Mouse (Mus musculus) kidney, embryonic 15.5 days (tissue): ENCODE results near the gene Ccdc103. TPM values are rescaled to one million over a fixed set of nuclear protein-coding genes. Genes with fewer than 3 reads are reported as not detected.
A peak's percentile ranks its signal among the peaks of the same experiment; 100 is the strongest.

Source experiments
- ATAC-seq: fragments of 200-750 bp; cut with Nextera tagmentation; replicated peaks from 2 replicates; pipeline ENCODE4 v1.8.0; 2017; ENCODE audit warnings: moderate TSS enrichment; ENCODE audit not compliant: low FRiP score
- H3K27ac ChIP-seq: fragments of 300-500 bp; sonication (generic); 2 replicates; pipeline ENCODE4 v1.5.1; 2015; ENCODE audit warnings: mild to moderate bottlenecking, inconsistent platforms
- H3K27me3 ChIP-seq: fragments of 300-500 bp; sonication (generic); 2 replicates; pipeline ENCODE4 v1.6.1; 2015; ENCODE audit warnings: inconsistent platforms
- H3K36me3 ChIP-seq: fragments of 300-500 bp; sonication (generic); 2 replicates; pipeline ENCODE4 v1.6.1; 2015; ENCODE audit warnings: inconsistent platforms
- H3K4me1 ChIP-seq: fragments of 300-500 bp; sonication (generic); 2 replicates; pipeline ENCODE4 v1.6.1; 2015; ENCODE audit warnings: inconsistent platforms
- H3K4me2 ChIP-seq: fragments of 300-500 bp; sonication (generic); 2 replicates; pipeline ENCODE4 v1.6.1; 2015; ENCODE audit warnings: moderate library complexity, mild to moderate bottlenecking, inconsistent platforms
- H3K4me3 ChIP-seq: fragments of 300-500 bp; sonication (generic); replicated peaks from 2 replicates; pipeline ENCODE4 v1.5.1; 2015; ENCODE audit warnings: mild to moderate bottlenecking, inconsistent platforms
- H3K9ac ChIP-seq: fragments of 300-500 bp; sonication (generic); 2 replicates; pipeline ENCODE4 v1.6.1; 2015; ENCODE audit warnings: mild to moderate bottlenecking, inconsistent platforms
- H3K9me3 ChIP-seq: fragments of 300-500 bp; sonication (generic); replicated peaks from 2 replicates; pipeline ENCODE4 v1.6.1; 2016; ENCODE audit warnings: inconsistent platforms
- WGBS: fragments of 180-500 bp; shearing (Covaris S2); methylation state at CpG from one replicate; pipeline ENCODE4 v1.1.7; 2015; ENCODE audit warnings: mixed read lengths; 5-methylcytosine and 5-hydroxymethylcytosine counted together
- polyA plus RNA-seq: library from polyadenylated mRNA; unstranded; fragments of >200 nt; fragmentation: Nextera tagmentation; extraction: Ambion mirVana; gene quantifications from 2 replicates; pipeline ENCODE4 v1.2.1, GENCODE M21; 2015

Gene Ccdc103
- polyA plus RNA-seq, 1 experiment from 2014 or later, result 1.7 TPM

- ATAC-seq, result 0 out of 2 replicates have a peak, but pooled peaks have one; percentile 37
- Histone ChIP-seq H3K36me3 (0 out of 2 replicates have a peak, but pooled peaks cover 6% of the 10 kb centered on the region), H3K4me3 (peak overlapping the region; percentile 87), H3K27ac (peak overlapping the region; percentile 97), H3K9ac (peak overlapping the region; percentile 55), H3K4me2 (peak overlapping the region; percentile 71), H3K4me1 (peaks cover 33% of the 10 kb centered on the region), H3K9me3 (no peaks in the 10 kb centered on the region), H3K27me3 (no peaks in the 10 kb centered on the region)
- WGBS, result 1% methylated on average over 10 of the region's 10 CpGs
These were observed 44.3 kb downstream of the Ccdc103 start for GRCm38 (mm10) chr11:102925351-102925717.

GRCm38 (mm10) chr11:102930672-102931071 lies 49.7 kb downstream of the Ccdc103 start:
- Histone ChIP-seq H3K9ac (no peak overlapping the region), H3K27me3 (peaks cover 17% of the 10 kb centered on the region), H3K4me2 (no peak overlapping the region), H3K4me1 (0 out of 2 replicates have a peak, but pooled peaks cover under 1% of the 10 kb centered on the region), H3K27ac (no peak overlapping the region), H3K9me3 (no peaks in the 10 kb centered on the region), H3K4me3 (no peak overlapping the region), H3K36me3 (no peaks in the 10 kb centered on the region)
- WGBS, result 92% methylated on average over 10 of the region's 10 CpGs
- ATAC-seq, result no peak

Other genes with a start within 250 kb of the Ccdc103 start
- gene Meioc, start 217.5 kb upstream of the Ccdc103 start, polyA plus RNA-seq, result 0.49 and 0.50 TPM in 2 replicates
- 48.7 and 56.0 TPM in 2 replicates for gene Ccdc43, start 183.4 kb upstream of the Ccdc103 start, polyA plus RNA-seq
- gene Adam11, start 119.8 kb upstream of the Ccdc103 start, polyA plus RNA-seq, result 7.9 and 11.3 TPM in 2 replicates
- 59.2 and 63.7 TPM in 2 replicates for gene Gjc1, start 61.5 kb upstream of the Ccdc103 start, polyA plus RNA-seq
- gene Higd1b, start 45.4 kb upstream of the Ccdc103 start, polyA plus RNA-seq, result 0.48 and 0.71 TPM in 2 replicates
- gene Eftud2, start 219 bp upstream of the Ccdc103 start, polyA plus RNA-seq, result 210 and 240 TPM in 2 replicates
- not detected in 2 replicates for gene Fam187a, start 4.0 kb downstream of the Ccdc103 start, polyA plus RNA-seq
- gene Gfap, start 19.7 kb downstream of the Ccdc103 start, polyA plus RNA-seq, result 0.22 and 0.32 TPM in 2 replicates
- gene Kif18b, start 43.9 kb downstream of the Ccdc103 start, polyA plus RNA-seq, result 10.7 and 12.4 TPM in 2 replicates
- gene C1ql1, start 65.5 kb downstream of the Ccdc103 start, polyA plus RNA-seq, result 3.7 and 4.2 TPM in 2 replicates
- 59.2 and 63.2 TPM in 2 replicates for gene Nmt1, start 147.0 kb downstream of the Ccdc103 start, polyA plus RNA-seq
- gene Dcakd, start 147.1 kb downstream of the Ccdc103 start, polyA plus RNA-seq, result 165 and 187 TPM in 2 replicates
- 6.2 and 6.4 TPM in 2 replicates for gene Plcd3, start 220.5 kb downstream of the Ccdc103 start, polyA plus RNA-seq
- 19.4 and 25.3 TPM in 2 replicates for gene Acbd4, start 220.5 kb downstream of the Ccdc103 start, polyA plus RNA-seq
- gene Hexim1, start 235.0 kb downstream of the Ccdc103 start, polyA plus RNA-seq, result 5.0 and 5.5 TPM in 2 replicates